Mouse (Mus musculus) Muller cell, postnatal 12 days (primary cell): ENCODE measurements around the gene Hoxb2.

Source experiments
- DNase-seq: peaks from one replicate; pipeline ENCODE4 v3.0.0-alpha.2; 2015; ENCODE audit errors: inconsistent ontology term

Gene Hoxb2

GRCm38 (mm10) chr11:96316696-96317607 is 33.4 kb upstream of the Hoxb2 start:
- no peak for DNase-seq

GRCm38 (mm10) chr11:96317608-96318367 is 32.5 kb upstream of the Hoxb2 start, which contains the start of gene Hoxb4:
TSS of gene Hoxb4 (plus strand) at chr11:96318267.
- DNase-seq: no peak

- DNase-seq: no peak
Observed at GRCm38 (mm10) chr11:96318368-96319070, 31.8 kb upstream of the Hoxb2 start.

GRCm38 (mm10) chr11:96319071-96319902 is 31.0 kb upstream of the Hoxb2 start:
- no peak for DNase-seq

GRCm38 (mm10) chr11:96319910-96320309 is 30.4 kb upstream of the Hoxb2 start:
- DNase-seq: no peak

GRCm38 (mm10) chr11:96320688-96321087 is 29.6 kb upstream of the Hoxb2 start:
- DNase-seq: no peak

- no peak for DNase-seq
Observed at GRCm38 (mm10) chr11:96321846-96322245, 28.5 kb upstream of the Hoxb2 start.

- no peak for DNase-seq
Observed at GRCm38 (mm10) chr11:96322738-96323137, 27.6 kb upstream of the Hoxb2 start.

GRCm38 (mm10) chr11:96323154-96323553 is 27.2 kb upstream of the Hoxb2 start, which contains the start of gene Hoxb3:
TSS of gene Hoxb3 (plus strand) at chr11:96323326.
- no peak for DNase-seq

- DNase-seq: no peak
Observed at GRCm38 (mm10) chr11:96324125-96324524, 26.2 kb upstream of the Hoxb2 start.

- no peak for DNase-seq
Observed at GRCm38 (mm10) chr11:96324965-96325364, 25.4 kb upstream of the Hoxb2 start.

GRCm38 (mm10) chr11:96325747-96326212 is 24.5 kb upstream of the Hoxb2 start:
- no peak for DNase-seq

- DNase-seq: no peak
Observed at GRCm38 (mm10) chr11:96326705-96327104, 23.6 kb upstream of the Hoxb2 start.

GRCm38 (mm10) chr11:96327122-96327521 is 23.2 kb upstream of the Hoxb2 start:
- DNase-seq: no peak

- no peak for DNase-seq
Observed at GRCm38 (mm10) chr11:96327750-96328149, 22.6 kb upstream of the Hoxb2 start.

- no peak for DNase-seq
Observed at GRCm38 (mm10) chr11:96328605-96329004, 21.7 kb upstream of the Hoxb2 start.

GRCm38 (mm10) chr11:96332105-96332504 is 18.2 kb upstream of the Hoxb2 start:
- DNase-seq: no peak

GRCm38 (mm10) chr11:96332618-96333032 is 17.7 kb upstream of the Hoxb2 start:
- DNase-seq: no peak

GRCm38 (mm10) chr11:96333241-96334001 is 16.9 kb upstream of the Hoxb2 start:
- DNase-seq: no peak

GRCm38 (mm10) chr11:96334002-96334364 is 16.3 kb upstream of the Hoxb2 start:
- no peak for DNase-seq
